Mouse (Mus musculus) C2C12 (cell line): ENCODE measurements around the gene Atp6v1d.

ENCODE experiments used
- CTCF ChIP-seq: IDR thresholded peaks from one replicate; pipeline ENCODE4 v1.5.1; 2011; ENCODE audit not compliant: control insufficient read depth, insufficient read depth, insufficient read length
- MYOD1 ChIP-seq: IDR thresholded peaks from one replicate; pipeline ENCODE4 v1.6.1; 2011; ENCODE audit warnings: low read depth; ENCODE audit not compliant: control insufficient read depth, insufficient read length
- USF1 ChIP-seq: IDR thresholded peaks from one replicate; pipeline ENCODE4 v1.6.1; 2011; ENCODE audit warnings: low read depth, mild to moderate bottlenecking, control low read depth, moderate library complexity

- TF ChIP-seq USF1 = no peak
- TF ChIP-seq CTCF = no peak
- TF ChIP-seq MYOD1 = no peak
These were observed 70.6 kb downstream of the Atp6v1d start for GRCm38 (mm10) chr12:78790791-78791190.
